Mouse (Mus musculus) testis, adult 10 weeks (tissue): ENCODE measurements around the gene H2-M2. TPM values are rescaled to one million over a fixed set of nuclear protein-coding genes. Genes with fewer than 3 reads are reported as not detected.

Source experiments
- polyA plus RNA-seq: library from polyadenylated mRNA; stranded (reverse); fragments of 350-450 nt; fragmentation: Illumina TruSeq; extraction: RNeasy Lipid Tissue Mini Kit (QIAGEN cat#74804); gene quantifications from one replicate; pipeline ENCODE4 v1.2.3, GENCODE M21; 2014; ENCODE audit warnings: low read depth, low replicate concordance

The H2-M2 gene
- not detected for polyA plus RNA-seq

GRCm38 (mm10) chr17:37483452-37483851 lies at the start of gene H2-M2:
Gene H2-M2, minus strand, starts transcription at chr17:37483552.

GRCm38 (mm10) chr17:37507730-37508129 lies 24.4 kb upstream of the H2-M2 start, which contains the start of gene Olfr111:
Gene Olfr111, plus strand, starts transcription at chr17:37508030.

GRCm38 (mm10) chr17:37491930-37492518 lies 8.7 kb upstream of the H2-M2 start, which contains the start of gene Olfr110:
Gene Olfr110, plus strand, starts transcription at chr17:37492468.

GRCm38 (mm10) chr17:37458616-37459015 lies 24.7 kb downstream of the H2-M2 start, which contains the start of gene Olfr109:
Gene Olfr109, plus strand, starts transcription at chr17:37458916.

GRCm38 (mm10) chr17:37445180-37445579 lies 38.2 kb downstream of the H2-M2 start, which contains the start of gene Olfr108:
Gene Olfr108, plus strand, starts transcription at chr17:37445480.

Other genes starting within 250 kb of the H2-M2 start
- not detected for gene Olfr97, start 246.2 kb downstream of the H2-M2 start, polyA plus RNA-seq
- gene Olfr98, start 219.8 kb downstream of the H2-M2 start, polyA plus RNA-seq: not detected
- 0.28 TPM for gene H2-M3, start 213.3 kb downstream of the H2-M2 start, polyA plus RNA-seq
- gene Olfr99, start 200.1 kb downstream of the H2-M2 start, polyA plus RNA-seq: not detected
- not detected for gene Olfr101, start 179.2 kb downstream of the H2-M2 start, polyA plus RNA-seq
- 0.14 TPM for gene Olfr102, start 166.5 kb downstream of the H2-M2 start, polyA plus RNA-seq
- not detected for gene Olfr103, start 143.9 kb downstream of the H2-M2 start, polyA plus RNA-seq
- not detected for gene Olfr104-ps, start 124.0 kb downstream of the H2-M2 start, polyA plus RNA-seq
- gene Olfr105-ps, start 104.5 kb downstream of the H2-M2 start, polyA plus RNA-seq: not detected
- not detected for gene Olfr106-ps, start 93.2 kb downstream of the H2-M2 start, polyA plus RNA-seq
- gene Olfr107, start 84.3 kb downstream of the H2-M2 start, polyA plus RNA-seq: not detected
- gene Olfr108, start 38.1 kb downstream of the H2-M2 start, polyA plus RNA-seq: not detected
- not detected for gene Olfr109, start 24.6 kb downstream of the H2-M2 start, polyA plus RNA-seq
- not detected for gene Olfr110, start 8.9 kb upstream of the H2-M2 start, polyA plus RNA-seq
- not detected for gene Olfr111, start 24.5 kb upstream of the H2-M2 start, polyA plus RNA-seq
- gene Olfr112, start 85.9 kb upstream of the H2-M2 start, polyA plus RNA-seq: 40.7 TPM
- not detected for gene Olfr113, start 94.1 kb upstream of the H2-M2 start, polyA plus RNA-seq
- not detected for gene Olfr114, start 109.2 kb upstream of the H2-M2 start, polyA plus RNA-seq
- not detected for gene Olfr115, start 143.6 kb upstream of the H2-M2 start, polyA plus RNA-seq
- gene Olfr116, start 143.6 kb upstream of the H2-M2 start, polyA plus RNA-seq: not detected
- gene Olfr117, start 180.2 kb upstream of the H2-M2 start, polyA plus RNA-seq: not detected
- gene Olfr118, start 183.4 kb upstream of the H2-M2 start, polyA plus RNA-seq: not detected
- gene Olfr119, start 213.0 kb upstream of the H2-M2 start, polyA plus RNA-seq: not detected
- not detected for gene Olfr120, start 238.3 kb upstream of the H2-M2 start, polyA plus RNA-seq